Mouse (Mus musculus) E14TG2a.4 (cell line): ENCODE results near the gene Slc4a10.

ENCODE experiments used
- CTCF ChIP-seq: conservative IDR thresholded peaks from 2 replicates; pipeline ENCODE4 v1.5.1; 2014; ENCODE audit warnings: low read length
- NANOG ChIP-seq: IDR thresholded peaks from 2 replicates; pipeline ENCODE4 v1.6.1; 2014; ENCODE audit warnings: borderline replicate concordance, low read length, mixed read lengths

GRCm38 (mm10) chr2:62134911-62135310 lies 88.6 kb downstream of the Slc4a10 start:
- no peak for TF ChIP-seq CTCF
- TF ChIP-seq NANOG: no peak
